Mouse (Mus musculus): ENCODE data around the gene E130208F15Rik.

DNA sequence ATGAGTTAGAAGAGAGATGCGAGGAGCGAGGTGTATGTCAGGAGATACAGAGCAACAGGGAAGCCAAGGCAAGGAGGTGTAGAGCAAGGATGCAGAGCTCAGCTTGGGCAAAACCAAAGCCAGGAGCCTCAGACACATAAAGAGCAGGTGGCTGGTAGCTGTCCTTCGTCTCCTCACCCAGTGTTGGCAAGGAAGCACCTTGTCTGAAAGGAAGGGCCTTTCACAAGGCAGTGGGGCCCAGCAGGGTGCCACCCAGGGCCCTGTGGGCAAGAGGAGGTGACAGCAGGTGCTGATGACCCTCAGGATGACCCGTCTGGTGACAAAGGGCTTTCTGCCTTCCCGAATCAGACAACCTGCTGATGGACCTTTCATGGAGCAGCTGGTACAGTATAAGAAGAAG, 13.0 kb downstream of the E130208F15Rik start:
- TF ChIP-seq CTCF (IDR thresholded peaks at IDR 0.05; ENCODE audit: control insufficient read depth, insufficient read depth, low read length) = no peak
- TF ChIP-seq POLR2A (IDR thresholded peaks at IDR 0.05; ENCODE audit: borderline replicate concordance, control insufficient read depth, low read depth, low read length) = no peak
